Mouse (Mus musculus) gastrocnemius, adult 2 months (tissue): ENCODE measurements at regions not wholly inside any gene's neighbourhood (a gene's known extent, or its start where the extent isn't known, plus 50 kb on each side); places are given as distances from the start of the nearest gene placed in this dataset.

Experiments used
- DNase-seq: peaks from one replicate; pipeline ENCODE4 v3.0.0; 2022
- H3K27ac ChIP-seq: fragments of 200-600 bp; 2 replicates; pipeline ENCODE4 v1.8.1; 2022; ENCODE audit warnings: mild to moderate bottlenecking
- H3K4me3 ChIP-seq: fragments of 200-600 bp; 2 replicates; pipeline ENCODE4 v1.8.1; 2022; ENCODE audit warnings: mild to moderate bottlenecking, moderate library complexity
- CTCF ChIP-seq: fragments of 200-600 bp; IDR thresholded peaks from 2 replicates; pipeline ENCODE4 v1.8.1; 2022; ENCODE audit warnings: antibody characterized with exemption, mild to moderate bottlenecking, moderate library complexity
- intact Hi-C: fragments of 180-260 bp; cut with DNase I; formaldehyde crosslinking; loops from one replicate; pipeline ENCODE4 v1.15.1; 2025

- DNase-seq, result no peak
- 0 out of 2 replicates have a peak overlapping the region, but pooled peaks have one; percentile 8 for H3K27ac ChIP-seq
- intact Hi-C loops, result no loop called here
- no peak for TF ChIP-seq CTCF
- H3K4me3 ChIP-seq, result no peak overlapping the region
These were observed 287.7 kb upstream of the Clec14a start for GRCm38 (mm10) chr12:58556741-58557140.

- H3K27ac ChIP-seq, result no peak overlapping the region
- intact Hi-C loops, result no loop called here
- no peak overlapping the region for H3K4me3 ChIP-seq
- no peak for TF ChIP-seq CTCF
- no peak for DNase-seq
These were observed 287.0 kb upstream of the Clec14a start for GRCm38 (mm10) chr12:58556060-58556459.

GRCm38 (mm10) chr12:58550859-58551761 is 282.0 kb upstream of the Clec14a start:
- H3K4me3 ChIP-seq, result no peak overlapping the region
- no peak overlapping the region for H3K27ac ChIP-seq
- intact Hi-C loops, result no loop called here
- no peak for TF ChIP-seq CTCF
- no peak for DNase-seq

GRCm38 (mm10) chr12:58545832-58546538 is 276.9 kb upstream of the Clec14a start:
- no peak overlapping the region for H3K4me3 ChIP-seq

GRCm38 (mm10) chr12:58544862-58545261 is 275.8 kb upstream of the Clec14a start:
- no peak overlapping the region for H3K27ac ChIP-seq

More at GRCm38 (mm10) chr12:58545832-58546538, 276.9 kb upstream of the Clec14a start:
- intact Hi-C loops, result no loop called here
- H3K27ac ChIP-seq, result no peak overlapping the region
- DNase-seq, result no peak
- no peak for TF ChIP-seq CTCF

GRCm38 (mm10) chr12:58538305-58538719 is 269.2 kb upstream of the Clec14a start:
- Histone ChIP-seq H3K4me3 (peak overlapping the region; percentile 24), H3K27ac (peak overlapping the region; percentile 29; the same call in 1 of the 2 replicates)
- intact Hi-C loops, result no loop called here
- no peak for DNase-seq
- no peak for TF ChIP-seq CTCF

More at GRCm38 (mm10) chr12:58544862-58545261, 275.8 kb upstream of the Clec14a start:
- intact Hi-C loops, result no loop called here
- H3K4me3 ChIP-seq, result no peak overlapping the region
- TF ChIP-seq CTCF, result no peak
- no peak for DNase-seq

- DNase-seq, result no peak
- TF ChIP-seq CTCF, result no peak
- peak overlapping the region; percentile 29; the same call in 1 of the 2 replicates for H3K27ac ChIP-seq
- peak overlapping the region; percentile 24 for H3K4me3 ChIP-seq
- intact Hi-C loops, result no loop called here
These were observed 268.7 kb upstream of the Clec14a start for GRCm38 (mm10) chr12:58537833-58538232.

- no peak for TF ChIP-seq CTCF
- no peak overlapping the region for H3K27ac ChIP-seq
- intact Hi-C loops, result no loop called here
- no peak overlapping the region for H3K4me3 ChIP-seq
- DNase-seq, result no peak
These were observed 267.4 kb upstream of the Clec14a start for GRCm38 (mm10) chr12:58536381-58536992.

GRCm38 (mm10) chr12:58530306-58530705 is 261.2 kb upstream of the Clec14a start:
- intact Hi-C loops, result no loop called here
- DNase-seq, result no peak
- TF ChIP-seq CTCF, result no peak
- Histone ChIP-seq H3K4me3 (no peak overlapping the region), H3K27ac (no peak overlapping the region)

- no peak overlapping the region for H3K27ac ChIP-seq
- H3K4me3 ChIP-seq, result no peak overlapping the region
- TF ChIP-seq CTCF, result no peak
- DNase-seq, result no peak
- intact Hi-C loops, result no loop called here
These were observed 247.7 kb upstream of the Clec14a start for GRCm38 (mm10) chr12:58516800-58517199.

- H3K27ac ChIP-seq, result no peak overlapping the region
- intact Hi-C loops, result no loop called here
- no peak for TF ChIP-seq CTCF
- DNase-seq, result no peak
- no peak overlapping the region for H3K4me3 ChIP-seq
These were observed 244.9 kb upstream of the Clec14a start for GRCm38 (mm10) chr12:58513951-58514350.

- intact Hi-C loops, result no loop called here
- Histone ChIP-seq H3K4me3 (no peak overlapping the region), H3K27ac (no peak overlapping the region)
- no peak for DNase-seq
- no peak for TF ChIP-seq CTCF
These were observed 243.6 kb upstream of the Clec14a start for GRCm38 (mm10) chr12:58512645-58513044.

GRCm38 (mm10) chr12:58504283-58504682 is 235.2 kb upstream of the Clec14a start:
- TF ChIP-seq CTCF, result no peak
- Histone ChIP-seq H3K4me3 (no peak overlapping the region), H3K27ac (no peak overlapping the region)
- intact Hi-C loops, result no loop called here
- no peak for DNase-seq
